Mouse (Mus musculus): ENCODE results near the gene Pxn. TPM values are rescaled to one million over a fixed set of nuclear protein-coding genes. Genes with fewer than 3 reads are reported as not detected.
"Not testable (repeated sequence)": the region's sequence is repeated elsewhere in the genome, so short reads cannot be mapped to it uniquely, and the experiment has no call there.

Gene Pxn
- polyA plus RNA-seq, 1 experiment from 2014 or later: 23.4 TPM

GRCm38 (mm10) chr5:115503035-115503434, 3.4 kb upstream of the Pxn start:
- Histone ChIP-seq H3K9me3 (no peaks in the 10 kb centered on the region), H3K27ac (no peak overlapping the region), H3K4me1 (replicated peaks) (peaks cover 13% of the 10 kb centered on the region), H3K9ac (no peak overlapping the region), H3K27me3 (no peaks in the 10 kb centered on the region), H3K4me3 (no peak overlapping the region), H3K36me3 (no peaks in the 10 kb centered on the region), H3K4me2 (no peak overlapping the region)
- ATAC-seq (ENCODE audit: low FRiP score): no peak
- WGBS: 65% methylated on average over 12 of the region's 12 CpGs

DNA sequence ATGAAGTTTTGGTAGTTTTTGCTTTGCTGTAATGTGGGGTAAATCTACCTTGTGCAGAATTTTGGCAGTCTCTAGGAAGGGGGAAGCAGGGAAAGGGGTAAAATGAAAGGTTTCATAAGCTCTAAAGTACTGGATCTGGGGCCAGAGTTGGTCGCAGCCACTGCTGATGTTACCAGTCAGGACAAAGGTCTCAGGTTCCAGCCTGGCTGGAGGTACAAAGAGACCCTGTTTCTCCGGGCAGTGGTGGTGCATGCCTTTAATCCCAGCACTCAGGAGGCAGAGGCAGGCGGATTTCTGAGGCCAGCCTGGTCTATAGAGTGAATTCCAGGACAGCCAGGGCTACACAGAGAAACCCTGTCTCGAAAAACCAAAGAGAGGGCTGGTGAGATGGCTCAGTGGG, 859 bp upstream of the Pxn start:
- ATAC-seq (ENCODE audit: low FRiP score); H3K27ac ChIP-seq; H3K4me2 ChIP-seq; H3K4me3 ChIP-seq; H3K27me3 ChIP-seq; H3K9me3 ChIP-seq; H3K9ac ChIP-seq; H3K36me3 ChIP-seq: not testable (repeated sequence)
- 72% methylated on average over 4 of the region's 4 CpGs for WGBS
- peaks cover 37% of the 10 kb centered on the region for H3K4me1 ChIP-seq (replicated peaks)

GRCm38 (mm10) chr5:115507267-115507980, 948 bp downstream of the Pxn start:
- 32% methylated on average over 12 of the region's 12 CpGs for whole genome bisulfite sequencing
- Histone ChIP-seq H3K27me3 (no peaks in the 10 kb centered on the region), H3K4me2 (peak overlapping the region; percentile 81), H3K9ac (peak overlapping the region; percentile 90), H3K36me3 (no peaks in the 10 kb centered on the region), H3K9me3 (no peaks in the 10 kb centered on the region), H3K4me1 (replicated peaks) (peaks cover 37% of the 10 kb centered on the region), H3K4me3 (peak overlapping the region; percentile 84), H3K27ac (0 out of 2 replicates have a peak overlapping the region, but pooled peaks have one; percentile 35)
- no peak for ATAC-seq (ENCODE audit: low FRiP score)

DNA sequence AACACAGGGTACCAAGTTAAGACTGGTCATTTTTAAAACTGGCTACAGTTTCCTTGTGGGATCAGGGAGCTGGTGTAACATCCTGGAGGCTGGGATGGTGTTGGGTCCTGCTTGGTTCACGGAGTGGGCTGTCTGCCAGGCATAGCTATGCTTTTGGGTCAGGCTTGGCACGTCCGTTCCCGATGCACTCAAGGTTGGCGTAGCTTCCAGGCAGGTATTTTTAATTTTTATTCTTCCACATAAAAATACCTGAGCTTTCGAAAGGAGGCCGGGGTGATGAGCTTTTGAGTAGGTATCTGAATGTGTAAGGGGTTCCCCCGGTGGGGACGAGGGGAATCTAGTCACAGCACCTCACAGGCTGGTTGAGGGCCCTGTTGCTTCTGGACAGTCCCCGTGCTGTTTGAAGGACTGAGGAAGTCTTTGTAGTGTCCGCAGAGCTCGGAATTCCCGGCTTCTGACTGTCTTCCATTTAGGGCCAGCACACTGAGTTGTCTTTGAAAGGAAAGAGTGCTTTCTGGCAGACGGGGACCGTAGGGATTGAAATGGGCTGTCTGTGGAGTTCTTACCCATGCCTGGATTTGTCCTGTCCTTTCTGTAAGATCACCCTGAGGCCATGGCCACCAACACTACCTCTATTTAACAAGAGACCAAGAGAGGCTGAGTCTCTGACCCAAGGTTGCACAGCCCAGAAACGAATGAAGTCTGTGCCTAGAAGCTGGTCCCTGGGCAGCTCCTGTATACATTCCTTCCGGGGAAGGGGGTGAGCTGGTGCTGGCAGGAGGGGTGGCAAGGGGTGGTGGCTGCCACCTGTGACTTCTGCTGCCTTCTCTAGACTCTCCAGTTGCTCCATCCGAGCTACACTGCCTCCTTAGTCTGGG, 1.7 kb downstream of the Pxn start:
- 51% methylated on average over 18 of the region's 18 CpGs for WGBS
- Histone ChIP-seq H3K9ac (peak overlapping the region; percentile 90), H3K4me3 (peak overlapping the region; percentile 84), H3K27me3 (no peaks in the 10 kb centered on the region), H3K9me3 (no peaks in the 10 kb centered on the region), H3K36me3 (no peaks in the 10 kb centered on the region), H3K4me1 (replicated peaks) (peaks cover 37% of the 10 kb centered on the region), H3K4me2 (peak overlapping the region; percentile 81), H3K27ac (0 out of 2 replicates have a peak overlapping the region, but pooled peaks have one; percentile 35)
- no peak for ATAC-seq (ENCODE audit: low FRiP score)

DNA sequence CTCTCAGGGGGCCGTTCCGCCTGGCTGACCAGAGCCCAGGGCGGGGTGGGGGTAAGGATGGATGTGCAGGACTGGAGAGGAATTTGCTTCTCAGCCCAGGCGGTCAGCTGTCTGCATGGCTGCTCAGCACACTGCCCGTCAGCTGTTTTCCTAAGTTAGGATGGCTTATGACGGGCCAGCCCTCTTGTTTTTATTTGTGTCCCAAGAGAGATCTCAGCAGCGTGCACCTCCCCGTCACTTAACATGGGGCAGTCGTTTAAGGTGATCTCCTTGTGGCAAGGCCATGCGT, 2.3 kb downstream of the Pxn start:
- Histone ChIP-seq H3K9me3 (no peaks in the 10 kb centered on the region), H3K27me3 (no peaks in the 10 kb centered on the region), H3K36me3 (no peaks in the 10 kb centered on the region), H3K4me3 (peak overlapping the region; percentile 84), H3K27ac (no peak overlapping the region), H3K4me1 (replicated peaks) (peaks cover 37% of the 10 kb centered on the region), H3K9ac (peak overlapping the region; percentile 90), H3K4me2 (peak overlapping the region; percentile 81)
- ATAC-seq (ENCODE audit: low FRiP score): no peak
- 22% methylated on average over 10 of the region's 10 CpGs for WGBS

GRCm38 (mm10) chr5:115509321-115509761, 2.9 kb downstream of the Pxn start:
- ATAC-seq (ENCODE audit: low FRiP score): no peak
- Histone ChIP-seq H3K27ac (peak overlapping the region; percentile 58), H3K9ac (peak overlapping the region; percentile 90; the same call in 1 of the 2 replicates), H3K36me3 (no peaks in the 10 kb centered on the region), H3K4me3 (peak overlapping the region; percentile 3; the same call in 1 of the 2 replicates), H3K4me1 (replicated peaks) (peaks cover 37% of the 10 kb centered on the region), H3K9me3 (no peaks in the 10 kb centered on the region), H3K4me2 (peak overlapping the region; percentile 81), H3K27me3 (no peaks in the 10 kb centered on the region)
- 42% methylated on average over 15 of the region's 15 CpGs for WGBS

DNA sequence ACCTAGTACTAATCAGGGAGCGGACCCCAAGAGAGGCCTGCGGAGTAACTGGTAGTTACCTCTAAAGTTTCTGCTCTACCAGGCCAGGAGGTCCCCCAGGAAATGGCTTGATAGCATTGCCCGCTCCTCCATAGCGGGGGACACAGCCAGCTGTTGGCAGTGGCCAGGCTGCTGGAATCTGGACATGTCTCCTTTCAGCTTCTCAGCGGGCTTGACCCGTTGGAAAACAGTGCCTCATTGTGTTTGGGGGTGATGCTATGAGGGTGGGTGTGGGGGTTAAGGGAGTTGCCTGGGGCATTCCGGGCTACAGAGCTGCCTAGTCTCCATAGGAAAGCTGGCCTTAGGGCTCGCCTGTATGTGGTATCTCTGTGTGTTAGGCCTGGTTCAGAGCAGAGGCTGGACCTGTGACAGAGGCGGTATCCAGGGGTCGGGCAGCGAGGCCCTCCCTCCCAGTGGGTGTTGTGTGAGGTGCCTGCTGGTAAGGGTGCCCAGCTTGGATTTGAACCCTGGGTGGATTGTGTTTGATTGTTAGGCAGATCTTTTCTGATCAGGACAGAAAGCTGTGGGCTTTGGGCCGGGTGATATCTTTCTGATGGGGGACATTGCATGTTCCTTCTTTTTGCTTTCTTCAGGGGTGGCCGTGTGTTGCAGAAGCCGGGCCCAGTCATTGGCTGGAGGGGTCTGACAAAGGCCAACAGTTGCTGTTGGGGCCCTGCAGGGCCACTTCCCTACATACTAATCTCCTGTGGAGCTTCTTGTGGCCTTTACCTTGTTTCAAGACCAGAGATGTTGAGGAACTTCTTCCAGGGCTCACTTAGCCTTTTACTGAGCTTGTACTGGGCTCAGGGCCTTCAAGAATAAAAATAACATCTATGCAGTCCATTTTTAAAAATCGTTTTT, 3.6 kb downstream of the Pxn start:
- Histone ChIP-seq H3K4me1 (replicated peaks) (peaks cover 44% of the 10 kb centered on the region), H3K9ac (peak overlapping the region; percentile 90; the same call in 1 of the 2 replicates)
- WGBS: 63% methylated on average over 15 of the region's 15 CpGs

DNA sequence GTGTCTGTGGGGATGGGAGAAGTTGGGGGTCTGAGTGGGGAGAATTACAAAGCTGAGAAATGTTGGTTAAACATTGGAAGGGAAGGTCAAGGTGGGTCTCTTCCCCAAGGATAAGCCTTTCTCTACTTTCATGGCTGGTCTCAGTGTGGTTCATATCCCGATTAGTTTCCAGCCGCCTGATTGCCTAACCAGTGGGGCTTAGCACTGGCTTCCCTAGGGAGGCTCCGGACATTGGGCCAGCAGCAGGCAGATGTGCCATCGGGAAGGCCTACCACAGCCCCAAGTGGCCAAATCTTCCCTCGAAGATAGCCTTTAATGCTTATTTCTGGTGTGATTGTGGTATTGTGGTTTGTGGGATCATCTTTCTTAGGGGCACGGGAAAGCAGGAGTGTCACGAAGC, 5.9 kb downstream of the Pxn start:
- WGBS: 91% methylated on average over 7 of the region's 7 CpGs
- no peak overlapping the region for H3K27ac ChIP-seq
- H3K36me3 ChIP-seq: peaks cover 7% of the 10 kb centered on the region; the same call in 1 of the 2 replicates
- peaks cover 44% of the 10 kb centered on the region for H3K4me1 ChIP-seq (replicated peaks)
- ATAC-seq (ENCODE audit: low FRiP score): no peak
- no peaks in the 10 kb centered on the region for H3K9me3 ChIP-seq
- no peak overlapping the region for H3K4me2 ChIP-seq
- H3K4me3 ChIP-seq: no peak overlapping the region
- no peak overlapping the region for H3K9ac ChIP-seq
- H3K27me3 ChIP-seq: no peaks in the 10 kb centered on the region

More for the DNA sequence above, 3.6 kb downstream of the Pxn start:
- peak overlapping the region; percentile 81 for H3K4me2 ChIP-seq
- H3K36me3 ChIP-seq: no peaks in the 10 kb centered on the region
- no peaks in the 10 kb centered on the region for H3K27me3 ChIP-seq
- 0 out of 2 replicates have a peak overlapping the region, but pooled peaks have one; percentile 3 for H3K4me3 ChIP-seq
- no peaks in the 10 kb centered on the region for H3K9me3 ChIP-seq
- peak overlapping the region; percentile 58 for H3K27ac ChIP-seq
- no peak for ATAC-seq (ENCODE audit: low FRiP score)

- Histone ChIP-seq H3K4me3 (no peak overlapping the region), H3K9me3 (no peaks in the 10 kb centered on the region), H3K9ac (no peak overlapping the region), H3K4me1 (replicated peaks) (peaks cover 35% of the 10 kb centered on the region), H3K36me3 (peaks cover 10% of the 10 kb centered on the region), H3K4me2 (no peak overlapping the region), H3K27ac (no peak overlapping the region), H3K27me3 (no peaks in the 10 kb centered on the region)
- no peak for ATAC-seq (ENCODE audit: low FRiP score)
- WGBS: 97% methylated on average over 14 of the region's 14 CpGs
These were observed 6.8 kb downstream of the Pxn start for GRCm38 (mm10) chr5:115513246-115513645.

DNA sequence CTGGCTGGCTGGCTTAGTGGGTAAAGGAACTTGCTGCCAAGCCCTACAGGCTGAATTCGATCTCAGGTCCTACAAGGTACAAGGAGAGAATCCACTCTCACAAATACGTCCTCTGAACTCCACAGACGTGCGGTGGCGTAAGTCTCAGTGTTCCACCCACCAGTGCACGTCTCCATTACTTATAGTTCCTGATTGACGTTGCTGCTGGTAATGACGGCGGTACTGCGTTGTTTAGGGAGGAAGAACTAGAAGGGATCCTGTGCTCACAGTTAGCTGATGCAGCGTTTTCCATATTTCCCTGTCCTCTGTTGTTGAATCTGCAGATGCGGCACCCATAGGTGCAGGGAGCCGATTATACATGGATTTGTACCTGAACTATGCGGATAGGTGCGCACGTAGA, 7.2 kb downstream of the Pxn start:
- H3K9me3 ChIP-seq: no peaks in the 10 kb centered on the region
- no peak overlapping the region for H3K9ac ChIP-seq
- H3K36me3 ChIP-seq: peaks cover 10% of the 10 kb centered on the region
- H3K27ac ChIP-seq: no peak overlapping the region
- H3K27me3 ChIP-seq: no peaks in the 10 kb centered on the region
- no peak overlapping the region for H3K4me3 ChIP-seq
- peaks cover 31% of the 10 kb centered on the region for H3K4me1 ChIP-seq (replicated peaks)
- no peak overlapping the region for H3K4me2 ChIP-seq
- WGBS: 93% methylated on average over 16 of the region's 16 CpGs
- no peak for ATAC-seq (ENCODE audit: low FRiP score)

DNA sequence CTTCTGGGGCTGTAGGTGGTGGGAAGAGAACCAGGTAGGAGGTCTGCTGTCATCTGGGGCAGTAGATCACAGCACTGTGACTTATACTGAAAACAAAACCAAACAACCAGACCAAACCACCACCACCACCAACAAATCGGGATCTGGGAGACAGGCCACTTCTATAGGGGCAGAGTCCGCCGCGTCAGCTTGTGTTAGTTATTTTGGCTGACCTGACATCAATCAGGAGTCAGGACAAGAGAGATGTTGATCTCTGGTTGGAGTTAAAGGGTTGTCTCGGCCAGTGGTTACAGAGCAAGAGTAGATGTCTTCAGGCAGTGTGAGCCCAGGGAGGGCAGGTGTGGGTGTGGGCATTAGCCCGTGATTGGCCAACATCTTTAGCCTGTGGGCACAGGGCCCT, 7.9 kb downstream of the Pxn start:
- no peak for ATAC-seq (ENCODE audit: low FRiP score)
- no peak overlapping the region for H3K4me2 ChIP-seq
- 81% methylated on average over 6 of the region's 6 CpGs for WGBS
- H3K4me3 ChIP-seq: no peak overlapping the region
- H3K4me1 ChIP-seq (replicated peaks): peaks cover 24% of the 10 kb centered on the region
- H3K9me3 ChIP-seq: no peaks in the 10 kb centered on the region
- peak overlapping the region; percentile 73 for H3K27ac ChIP-seq
- H3K36me3 ChIP-seq: peaks cover 10% of the 10 kb centered on the region
- no peak overlapping the region for H3K9ac ChIP-seq
- no peaks in the 10 kb centered on the region for H3K27me3 ChIP-seq

All from hindbrain, embryonic 13.5 days (tissue).